Mouse (Mus musculus): ENCODE data around the gene Vps26a.

DNA sequence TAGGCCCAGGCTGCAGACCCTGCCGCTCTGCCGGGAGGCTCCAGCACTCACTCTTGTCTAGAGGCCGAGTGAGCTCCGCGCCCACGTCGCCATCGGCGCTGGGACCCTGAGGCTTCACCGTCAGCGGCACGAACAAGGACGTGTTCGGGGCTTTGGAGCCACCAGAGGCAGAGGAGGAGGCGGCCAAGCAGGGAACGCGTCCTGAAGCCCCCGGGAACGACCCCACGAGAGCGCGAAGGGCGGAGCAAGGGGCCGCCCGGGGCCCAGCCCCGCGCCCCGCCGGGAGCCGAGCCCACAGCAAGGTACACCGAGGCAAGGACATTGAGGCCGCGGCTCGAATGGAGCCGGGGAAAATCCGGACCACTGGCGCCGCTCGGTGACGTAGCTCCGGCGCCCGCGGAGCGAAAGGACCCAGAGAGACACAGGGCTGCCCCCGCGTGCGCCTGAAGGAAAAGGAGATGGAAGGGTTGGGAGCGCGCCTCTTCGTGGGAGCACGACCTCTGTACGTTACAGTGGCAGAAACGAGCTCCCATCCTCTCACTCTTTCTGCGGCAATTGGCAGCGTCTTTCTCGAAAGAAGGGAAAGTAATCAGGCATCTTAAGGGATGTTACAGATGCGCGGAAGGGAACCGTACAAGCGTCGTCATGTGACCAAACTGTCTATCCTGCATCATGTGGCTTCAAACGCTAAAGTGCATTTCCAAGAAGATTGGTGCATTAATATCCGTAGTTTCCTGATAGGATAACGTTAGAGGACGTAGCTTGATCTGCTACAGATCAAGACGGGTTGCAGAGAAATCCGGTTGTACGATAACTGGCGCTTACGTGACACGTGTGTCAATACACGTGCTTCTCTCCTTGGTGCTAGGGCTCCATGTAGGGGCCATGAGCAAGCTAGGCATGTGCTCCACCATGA is 37.0 kb downstream of the Vps26a start, which contains the start of the genes 4930507D05Rik and Supv3l1:
- TF ChIP-seq GATA1 (IDR thresholded peaks at IDR 0.05; ENCODE audit: low read length): no peak
- no peak for TF ChIP-seq TAL1 (IDR thresholded peaks at IDR 0.05; ENCODE audit: low read length)
